Mouse (Mus musculus) c-Kit-positive CD71-positive TER-119-negative erythroid progenitor cells, embryonic 14.5 days (primary cell): ENCODE data around the gene Mipol1.
A peak's percentile ranks its signal among the peaks of the same experiment; 100 is the strongest.

ENCODE experiments used
- DNase-seq: peaks from one replicate; pipeline ENCODE4 v3.0.0-alpha.2; 2013; ENCODE audit warnings: low read depth

Mipol1 gene

DNA sequence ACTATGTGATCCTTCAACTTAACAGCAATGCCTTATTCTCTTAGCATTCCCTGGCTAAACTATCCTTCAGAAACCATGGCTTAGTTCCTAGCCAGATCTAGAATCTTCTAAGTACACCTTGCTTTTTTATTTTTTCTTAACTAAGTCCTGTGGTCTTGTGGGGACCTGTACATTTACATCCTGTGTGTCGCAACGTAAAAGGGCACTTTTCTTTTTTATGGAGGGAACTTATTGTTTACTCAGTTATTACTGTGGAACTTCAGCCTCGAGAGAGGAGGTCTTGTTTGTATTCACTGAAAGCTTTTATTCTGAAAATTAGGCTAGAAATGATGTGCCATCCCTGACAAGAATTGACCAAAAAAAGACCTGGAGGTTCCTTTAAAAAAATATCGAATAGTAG, 298.1 kb downstream of the Mipol1 start:
- DNase-seq, result no peak

GRCm38 (mm10) chr12:57530474-57530873, 300.2 kb downstream of the Mipol1 start:
- no peak for DNase-seq

- no peak for DNase-seq
These were observed 304.3 kb downstream of the Mipol1 start for GRCm38 (mm10) chr12:57534517-57534878.

- DNase-seq, result no peak
These were observed 304.8 kb downstream of the Mipol1 start for GRCm38 (mm10) chr12:57534879-57535611.

DNA sequence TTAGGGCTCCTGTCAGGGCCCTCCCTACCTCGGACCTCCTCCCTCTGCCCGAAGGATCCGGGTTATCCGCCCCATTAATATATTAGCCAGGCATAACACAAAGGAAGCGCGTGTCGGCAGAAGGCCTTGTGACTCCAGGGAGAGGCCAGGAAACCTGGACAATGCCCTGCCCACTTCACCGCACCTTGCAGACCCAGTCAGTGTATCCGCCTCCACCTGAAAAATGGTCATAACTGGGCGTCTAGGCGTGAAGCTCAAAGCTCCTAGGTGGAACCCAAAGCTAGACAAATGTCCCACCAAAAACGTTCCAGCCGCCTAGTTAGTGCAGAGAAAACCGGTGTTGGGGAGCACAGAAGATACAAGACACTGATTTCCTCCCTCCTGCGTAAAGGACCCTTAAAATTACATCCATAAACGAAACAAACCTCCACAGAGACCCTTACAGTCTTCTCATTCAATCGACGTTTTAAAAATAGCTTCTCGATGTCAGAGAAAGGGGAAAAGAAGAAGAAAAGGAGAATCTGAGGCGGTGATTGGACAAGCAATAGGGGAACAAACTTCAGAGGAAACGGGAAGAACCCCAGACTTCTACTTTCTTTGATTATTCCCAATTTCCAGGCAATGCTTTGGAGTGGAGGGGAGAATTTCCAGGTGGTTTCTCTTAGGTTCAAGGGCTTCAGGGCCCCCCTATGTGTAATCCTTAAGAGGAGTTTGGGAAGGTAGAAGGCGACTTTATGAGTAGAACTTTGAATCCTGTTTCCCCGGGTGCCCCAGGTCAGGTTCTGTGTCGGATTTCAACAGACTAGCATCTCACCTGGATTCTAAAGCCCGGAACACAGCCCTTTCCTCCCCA, 306.1 kb downstream of the Mipol1 start:
- DNase-seq, result no peak

GRCm38 (mm10) chr12:57536909-57537670, 306.9 kb downstream of the Mipol1 start:
- DNase-seq, result no peak

- DNase-seq, result no peak
These were observed 307.8 kb downstream of the Mipol1 start for GRCm38 (mm10) chr12:57537791-57538587.

DNA sequence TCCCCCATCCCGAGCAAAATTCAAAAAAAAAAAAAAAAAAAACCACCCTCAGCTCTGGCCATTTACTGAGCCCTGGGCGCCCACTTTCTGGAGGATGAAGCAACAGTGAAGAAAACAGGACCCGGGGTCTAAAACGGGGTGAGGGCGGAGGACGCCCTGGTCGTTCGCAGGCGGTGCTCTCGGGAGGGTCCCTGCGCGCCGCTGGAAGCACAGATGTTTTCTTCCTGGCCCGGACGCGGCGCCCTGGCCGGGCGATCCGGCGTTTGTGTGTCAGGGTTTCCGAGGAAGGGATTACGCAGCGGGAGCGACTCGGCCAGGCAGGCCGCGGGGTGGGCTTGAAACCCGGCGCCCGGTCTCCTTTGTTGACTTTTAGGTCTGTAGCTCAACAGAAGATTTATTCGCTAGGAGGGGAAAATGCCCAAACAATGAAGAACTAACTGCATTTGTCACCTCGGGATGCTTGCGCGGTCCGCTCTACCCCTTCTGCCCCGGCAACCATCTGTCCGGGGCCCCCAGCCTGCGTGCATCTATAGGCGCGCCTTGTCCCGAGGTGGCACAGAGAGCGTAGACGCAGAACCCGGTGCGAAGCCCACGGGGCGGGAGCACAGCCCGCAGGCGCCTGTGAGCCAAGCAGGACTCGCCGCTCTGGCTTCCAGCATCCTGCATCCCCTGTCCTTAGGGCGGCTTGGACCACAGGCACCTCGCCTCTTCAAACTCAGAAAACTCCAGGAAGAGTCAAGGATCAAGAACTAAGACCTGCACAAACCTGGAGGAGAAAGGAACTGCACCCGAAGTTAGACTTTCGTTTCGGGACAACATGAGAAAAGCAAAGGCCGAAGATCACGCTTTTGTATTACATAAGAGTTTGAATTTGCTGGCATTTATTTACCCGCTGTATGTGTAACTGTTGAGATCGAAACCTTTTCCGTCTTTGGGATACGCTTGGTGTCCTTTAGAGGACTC, 308.6 kb downstream of the Mipol1 start:
- no peak for DNase-seq

DNA sequence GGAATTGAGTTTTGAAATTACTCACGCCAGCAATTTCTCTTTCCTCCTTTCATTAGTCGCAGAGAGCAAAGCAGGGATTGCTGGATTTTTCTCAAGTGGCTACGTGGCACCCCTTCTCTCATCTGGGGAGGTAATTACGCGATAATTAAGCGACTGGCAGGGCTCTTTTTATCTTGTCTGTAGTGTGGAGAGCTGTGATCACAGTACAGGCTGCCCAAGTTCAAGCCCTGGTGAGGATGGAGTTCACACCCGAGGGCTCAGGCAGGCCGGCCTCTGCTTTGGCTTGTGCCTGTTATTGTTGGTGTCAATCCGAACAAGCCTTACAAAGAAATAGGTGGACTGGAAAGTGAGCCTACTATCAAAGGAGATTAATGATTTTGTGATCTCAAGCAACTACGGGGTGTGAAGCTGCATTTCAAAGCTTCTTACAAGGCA, 309.3 kb downstream of the Mipol1 start:
- DNase-seq, result no peak

- no peak for DNase-seq
These were observed 310.9 kb downstream of the Mipol1 start for GRCm38 (mm10) chr12:57541118-57541517.

GRCm38 (mm10) chr12:57541931-57542745, 311.9 kb downstream of the Mipol1 start:
- DNase-seq, result no peak

GRCm38 (mm10) chr12:57542746-57543626, 312.8 kb downstream of the Mipol1 start:
- no peak for DNase-seq

DNA sequence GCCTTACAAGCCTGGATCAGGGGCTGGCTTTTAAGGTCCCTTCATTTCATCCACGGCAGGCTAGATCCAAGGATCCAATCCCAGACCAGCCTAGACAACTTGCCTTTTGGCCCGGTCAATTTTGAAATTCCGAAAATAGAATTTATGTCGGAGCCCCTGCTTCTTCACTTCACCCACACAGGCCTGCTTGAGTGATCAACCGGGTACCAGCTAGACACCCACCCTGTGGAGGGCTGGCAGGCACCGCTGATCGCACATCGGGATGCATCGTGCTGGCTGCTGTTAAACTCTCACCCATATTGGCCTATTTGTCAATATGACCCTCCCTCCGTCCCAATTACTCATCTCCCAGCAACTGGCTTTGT, 313.4 kb downstream of the Mipol1 start:
- DNase-seq, result no peak

GRCm38 (mm10) chr12:57544641-57545370, 314.6 kb downstream of the Mipol1 start:
- DNase-seq, result peak; percentile 50

GRCm38 (mm10) chr12:57545371-57546241, 315.4 kb downstream of the Mipol1 start:
- no peak for DNase-seq
